ENCODE assay signal across 9 mouse cellular contexts in the genomic region with DNA sequence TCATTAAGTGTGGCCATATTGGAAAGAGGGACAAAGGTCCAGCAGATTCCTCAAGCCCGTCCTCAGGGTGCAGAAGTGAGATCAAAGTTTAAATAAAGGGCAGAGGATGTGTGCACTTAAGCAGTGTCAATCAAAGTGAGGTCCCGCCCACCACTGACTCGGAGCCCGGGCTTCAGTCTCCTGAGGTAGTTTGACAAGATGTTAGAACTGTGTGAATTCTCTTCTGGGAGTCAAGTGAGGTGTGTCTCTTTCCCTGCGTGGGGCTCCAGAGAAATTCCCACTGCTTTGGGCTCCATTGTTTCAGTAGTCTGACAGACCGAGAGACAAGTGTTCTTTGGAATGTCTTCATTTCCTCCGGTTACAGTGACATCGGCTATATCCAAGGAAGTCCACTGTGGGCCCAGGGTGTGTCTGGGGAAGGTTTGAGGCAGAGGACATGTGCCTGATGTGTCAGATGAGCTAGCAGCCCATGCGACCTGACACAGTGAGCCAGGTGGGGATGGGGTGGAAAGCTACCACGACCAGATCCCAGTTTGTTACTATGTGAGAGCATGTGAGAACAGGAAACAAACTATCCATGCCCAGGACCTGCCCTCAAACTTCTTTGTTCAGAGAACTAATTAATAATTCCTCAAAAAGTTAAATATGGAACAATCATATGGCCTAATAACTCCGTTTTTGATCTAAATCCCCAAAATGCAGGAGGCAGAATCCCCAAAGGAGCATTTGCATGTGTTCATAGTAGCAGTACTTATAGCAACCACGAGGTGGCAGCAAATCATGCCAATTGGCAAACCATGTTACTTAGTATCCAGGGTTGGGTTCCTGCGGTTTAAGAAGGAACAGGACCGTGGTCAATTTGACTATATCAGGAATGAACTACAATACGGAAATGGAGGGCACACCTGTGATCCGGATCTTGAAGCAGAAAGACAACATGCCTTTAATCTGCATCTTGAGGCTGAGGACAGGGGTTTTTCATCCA. TPM values are rescaled to one million over a fixed set of nuclear protein-coding genes. Genes with fewer than 3 reads are reported as not detected.
DNase-seq lines count a peak whose midpoint lies in the region; ATAC-seq and TF ChIP-seq lines count a peak whose summit lies in the region.
"Had no signal": no experiment of that assay in that cellular context is flagged by ENCODE, and none has a peak within 500 bp of the region (broad histone marks: within the 10 kb centered on the region; RNA-seq: fewer than 3 reads in every experiment).

No protein-coding gene starts in this region.

- peak overlapping the region; percentile 46; the same call in 1 of the 2 replicates for H3K27ac ChIP-seq in gastrocnemius, adult 2 months

- intact Hi-C loops in gastrocnemius, adult 2 months (cut with DNase I): loop anchor here (5.0 kb wide), 3 partner anchors 330 to 895 kb away; no protein-coding TSS in a partner anchor
- intact Hi-C loops in left cerebral cortex, postnatal 10 days (cut with DNase I): loop anchor here (2.0 to 10.0 kb wide), 2 partner anchors 626 to 902 kb away; no protein-coding TSS in a partner anchor

- DNase-seq in cerebellum, postnatal 36 days: peak; percentile 67 to 83
- peak; percentile 82 for DNase-seq in gastrocnemius, adult 2 months
- peak; percentile 82 to 85 for DNase-seq in left cerebral cortex, postnatal 10 days (ENCODE audit: extremely low spot score in 1 of 2, low spot score in 2 of 2)
- peak; percentile 88 for DNase-seq in right cerebral cortex, postnatal 14 days
- DNase-seq in urinary bladder, postnatal 25 days (ENCODE audit: low spot score): peak; percentile 82

- peak; percentile 44 for ATAC-seq in activated CD4-positive, CD25-positive, alpha-beta regulatory T cell, adult 4 months
- peak; percentile 51 for ATAC-seq in inflammation-experienced regulatory T-cells, adult 6 months
- ATAC-seq in megakaryocyte progenitor cell, adult 5-6 weeks (replicated peaks; ENCODE audit: poor library complexity): peak; percentile 73

- TF ChIP-seq CTCF in gastrocnemius, adult 2 months (IDR thresholded peaks at IDR 0.05): peak; percentile 97

- peak overlapping the region; percentile 47 for H3K4me3 ChIP-seq in gastrocnemius, adult 2 months
- H3K4me3 ChIP-seq: myocyte had no signal

RNA-seq across cellular contexts. Expression of gene Tut7, which starts 19.6 kb away (rescaled TPM):
- 10 to 100 TPM; 62.4 to 64.7 TPM for polyA plus RNA-seq in activated CD4-positive, CD25-positive, alpha-beta regulatory T cell, adult 4 months (2017; shearing (Covaris generic))
- 10 to 100 TPM; 40.5 to 43.5 TPM for total RNA-seq in gastrocnemius, adult 2 months (2021)
- polyA plus RNA-seq in inflammation-experienced regulatory T-cells, adult 6 months (2017; shearing (Covaris generic)): 10 to 100 TPM; 67.6 to 73.9 (median 72.7) TPM
- total RNA-seq in left cerebral cortex, postnatal 10 days (2021): 10 to 100 TPM; 67.4 to 67.6 TPM
- 55.9 and 65.0 TPM in 2 replicates for total RNA-seq in megakaryocyte progenitor cell, adult 5-6 weeks (2015)
- 73.9 and 127 TPM in 2 replicates for total RNA-seq in megakaryocyte progenitor cell, adult 5-6 weeks (2017)

Comparison
In these comparisons a context has a peak if more than half of its experiments do, and no peak if none do; other contexts are left out.
1. Peak in every context shown above with its lines: DNase-seq, ATAC-seq, H3K4me3 ChIP-seq and H3K27ac ChIP-seq.